Mouse (Mus musculus) gastrocnemius, postnatal 36 days (tissue): Measurements from ENCODE around the gene Bcl3. TPM values are rescaled to one million over a fixed set of nuclear protein-coding genes. Genes with fewer than 3 reads are reported as not detected.
A peak's percentile ranks its signal among the peaks of the same experiment; 100 is the strongest.

ENCODE experiments used
- DNase-seq, 2 experiments: peaks; one replicate each; pipeline ENCODE4 v3.0.0; 2022
- intact Hi-C: fragments of 180-260 bp; cut with DNase I; formaldehyde crosslinking; loops from one replicate; pipeline ENCODE4 v1.15.1; 2025
- total RNA-seq, 2 experiments: library from RNA; stranded (reverse); gene quantifications; 2 replicates each; pipeline ENCODE4 v1.2.3; 2021

Bcl3 gene
- total RNA-seq, 2 experiments from 2014 or later, result 1.1 to 1.5 TPM

GRCm38 (mm10) chr7:19777049-19777723 lies 45.4 kb downstream of the Bcl3 start:
- peak; percentile 51 to 66 for DNase-seq

DNA sequence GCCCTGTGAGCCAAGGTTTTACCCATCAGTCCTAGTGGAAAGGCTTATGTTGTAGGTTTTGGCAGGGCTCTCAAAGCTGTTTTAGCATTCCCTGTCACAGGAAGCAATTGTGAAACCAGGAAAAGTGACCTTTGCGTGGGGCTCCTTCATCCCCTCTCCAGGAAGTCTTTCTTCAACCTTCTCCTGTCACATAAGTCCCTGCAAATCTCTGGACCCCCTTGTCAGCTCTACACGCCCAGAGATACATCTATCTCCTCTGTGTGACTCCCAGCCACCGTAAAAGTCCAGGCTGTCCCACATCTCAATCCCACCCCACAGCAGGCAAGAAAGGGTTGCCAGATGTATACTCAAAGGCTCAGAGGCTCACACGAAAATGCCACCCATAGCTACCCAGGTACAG lies 50.9 kb downstream of the Bcl3 start:
- DNase-seq, result no peak
- intact Hi-C loops, result no loop called here

More at GRCm38 (mm10) chr7:19777049-19777723, 45.4 kb downstream of the Bcl3 start:
- intact Hi-C loops, result no loop called here

DNA sequence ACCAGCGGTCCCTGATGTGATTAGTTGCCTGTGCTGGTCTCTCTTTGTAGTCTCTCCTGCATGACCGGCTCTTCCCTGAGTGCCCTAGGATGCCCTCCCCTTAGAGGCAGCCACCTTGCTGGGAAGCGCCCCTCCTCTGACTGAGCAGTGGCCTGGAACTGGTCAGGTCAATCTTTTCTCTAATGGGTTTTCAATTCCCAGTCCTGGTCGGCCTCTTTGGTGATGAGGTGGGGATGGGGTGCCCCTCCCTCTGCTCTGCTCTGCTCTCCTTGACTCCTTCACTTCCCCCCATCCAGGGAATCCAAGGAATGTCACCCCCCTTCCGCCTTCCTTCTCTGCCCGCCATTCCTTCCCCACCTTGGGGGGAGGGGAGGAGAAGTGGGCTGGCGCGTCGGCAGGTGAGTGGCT lies 51.6 kb downstream of the Bcl3 start, which contains the start of gene Bcam:
TSS of gene Bcam (minus strand) at position 33 of the 408 bp plus-strand sequence.
- intact Hi-C loops, result no loop called here
- no peak for DNase-seq

DNA sequence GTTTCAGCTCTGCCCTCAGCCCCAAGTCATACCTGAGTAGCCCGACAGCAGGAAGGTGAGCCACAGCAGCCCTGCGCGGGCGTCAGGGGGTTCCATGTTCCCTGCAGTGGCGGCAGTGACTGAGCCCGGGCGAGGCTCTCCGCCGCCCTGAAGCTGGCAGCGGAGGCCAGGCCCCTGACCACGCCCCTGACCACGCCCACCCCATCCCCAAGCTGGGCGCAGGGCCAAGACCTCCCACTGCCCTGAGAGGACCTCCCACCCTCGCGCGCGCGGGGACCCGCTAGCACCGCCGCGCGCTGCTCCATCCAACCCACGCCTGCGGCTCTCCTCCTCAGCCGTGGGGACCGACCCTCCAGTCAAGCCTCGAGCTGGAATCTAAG lies 52.2 kb downstream of the Bcl3 start:
- intact Hi-C loops, result no loop called here
- DNase-seq, result peak; percentile 75

DNA sequence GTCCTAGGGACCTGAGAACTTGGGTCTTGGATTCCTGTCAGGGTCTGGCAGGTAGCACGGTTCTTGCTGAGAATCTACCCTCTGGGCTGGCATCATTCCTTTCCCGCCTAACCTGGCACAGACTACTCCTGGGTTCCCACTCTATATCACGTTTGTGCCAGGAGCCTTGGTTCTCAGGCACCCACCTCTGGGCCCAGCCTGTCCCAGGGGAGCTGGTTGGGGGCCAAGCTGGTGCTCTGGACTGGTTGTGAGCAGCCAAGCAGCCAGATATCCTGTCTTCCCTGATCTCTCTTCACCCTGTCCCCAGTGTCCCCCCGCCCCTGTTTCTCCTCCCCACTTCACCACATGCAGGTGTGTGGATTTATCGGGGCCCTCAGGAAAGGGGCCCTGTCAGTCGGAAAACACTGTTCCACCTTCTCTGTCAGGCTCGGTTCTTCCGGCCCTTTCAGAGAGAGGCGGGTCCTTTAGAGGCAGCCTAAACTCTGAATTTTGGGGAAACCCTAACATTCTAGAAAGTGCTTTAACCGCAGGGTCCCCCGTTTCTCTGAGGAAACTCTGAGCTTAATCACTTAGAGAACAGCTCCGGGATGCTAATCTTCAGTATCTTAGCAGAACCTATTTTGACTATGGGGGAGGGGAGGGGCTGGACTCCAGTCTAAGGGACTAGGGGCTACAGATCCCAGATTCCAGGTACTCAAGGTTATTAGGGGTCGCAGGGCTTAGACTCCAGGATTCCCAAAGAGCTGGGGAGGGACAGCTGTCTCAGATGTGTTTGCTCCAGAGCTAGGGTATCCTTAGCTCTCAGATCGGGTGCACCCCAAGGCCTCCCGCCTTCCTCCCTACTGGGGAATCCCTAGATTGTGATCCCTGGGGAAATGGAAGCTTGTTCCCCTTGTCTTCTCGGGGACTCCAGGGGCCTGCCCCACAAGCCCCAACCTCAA lies 52.9 kb downstream of the Bcl3 start:
- no peak for DNase-seq
- intact Hi-C loops, result no loop called here

GRCm38 (mm10) chr7:19769001-19769400 lies 53.6 kb downstream of the Bcl3 start:
- DNase-seq, result no peak
- intact Hi-C loops, result no loop called here

DNA sequence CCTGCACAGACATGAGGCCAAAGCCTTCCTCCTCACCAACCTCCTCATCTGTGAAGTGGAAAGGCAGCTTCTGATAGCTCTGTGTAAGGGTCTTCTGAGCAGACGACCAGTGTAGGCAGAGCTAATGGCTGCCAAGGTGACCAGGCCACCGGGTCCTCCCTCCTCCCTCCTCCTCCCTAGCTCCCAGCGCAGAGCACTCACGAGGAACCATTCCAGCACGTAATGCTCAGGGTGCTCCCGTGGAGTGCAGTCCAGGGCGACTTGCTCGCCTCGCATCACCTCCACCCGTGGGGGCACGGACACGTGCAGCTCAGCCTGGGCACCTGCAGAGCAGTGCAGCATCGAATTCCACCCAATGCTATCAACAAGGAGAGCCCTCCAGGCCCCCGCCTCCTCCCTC lies 54.3 kb downstream of the Bcl3 start:
- DNase-seq, result no peak
- intact Hi-C loops, result no loop called here

- intact Hi-C loops, result no loop called here
These were observed 58.0 kb downstream of the Bcl3 start for GRCm38 (mm10) chr7:19764581-19764980.

GRCm38 (mm10) chr7:19763829-19764477 lies 58.6 kb downstream of the Bcl3 start:
- no peak for DNase-seq
- intact Hi-C loops, result no loop called here

More at GRCm38 (mm10) chr7:19764581-19764980, 58.0 kb downstream of the Bcl3 start:
- no peak for DNase-seq

- intact Hi-C loops, result no loop called here
- no peak for DNase-seq
These were observed 60.3 kb downstream of the Bcl3 start for GRCm38 (mm10) chr7:19762283-19762682.

- intact Hi-C loops, result no loop called here
- DNase-seq, result no peak
These were observed 62.5 kb downstream of the Bcl3 start for GRCm38 (mm10) chr7:19760021-19760420.

DNA sequence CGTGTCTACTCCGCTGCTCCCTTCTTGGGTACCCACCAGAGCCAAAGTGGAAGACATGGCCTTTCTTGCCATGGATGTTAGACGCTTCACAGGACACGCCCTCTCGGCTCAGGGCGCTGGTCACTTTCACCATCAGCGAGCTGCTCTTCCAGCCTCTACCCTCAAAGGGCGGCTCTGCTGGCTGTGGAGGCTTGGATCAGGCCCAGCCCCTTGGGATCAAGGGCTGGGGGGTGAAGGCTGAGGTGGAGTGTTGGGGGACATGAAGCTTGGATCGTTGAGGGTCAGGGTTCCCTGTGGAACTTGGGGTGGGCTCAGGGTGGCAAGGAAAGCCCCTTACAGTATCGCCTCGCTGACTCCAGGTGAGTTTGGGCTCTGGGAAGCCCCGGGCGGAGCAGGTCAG lies 63.9 kb downstream of the Bcl3 start:
- DNase-seq, result no peak
- intact Hi-C loops, result no loop called here

Other genes starting within 250 kb of the Bcl3 start
- gene Zfp296, start 245.5 kb downstream of the Bcl3 start, total RNA-seq, result under 1 TPM; 0.23 to 0.44 TPM
- 10 to 100 TPM; 59.1 to 65.1 TPM for gene Gemin7, start 245.2 kb downstream of the Bcl3 start, total RNA-seq
- gene Clasrp, start 218.3 kb downstream of the Bcl3 start, total RNA-seq, result 10 to 100 TPM; 10.9 to 12.0 TPM
- gene Relb, start 193.3 kb downstream of the Bcl3 start, total RNA-seq, result 1 to 10 TPM; 5.1 to 6.0 TPM
- gene Clptm1, start 157.7 kb downstream of the Bcl3 start, total RNA-seq, result 10 to 100 TPM; 39.2 to 45.7 TPM
- gene Apoc2, start 144.8 kb downstream of the Bcl3 start, total RNA-seq, result under 1 TPM in 1 of 2 experiments, not detected in 1; 0.99 TPM
- gene Gm44805, start 141.3 kb downstream of the Bcl3 start, total RNA-seq, result not detected
- gene Apoc4, start 141.3 kb downstream of the Bcl3 start, total RNA-seq, result under 1 TPM in 1 of 2 experiments, not detected in 1; 0.43 TPM
- gene Apoc1, start 130.1 kb downstream of the Bcl3 start, total RNA-seq, result 1 to 10 TPM in 1 of 2 experiments, under 1 TPM in 1; 0.94 to 1.4 TPM
- gene Apoe, start 123.6 kb downstream of the Bcl3 start, total RNA-seq, result 10 to 100 TPM; 49.0 to 51.4 TPM
- gene Tomm40, start 107.3 kb downstream of the Bcl3 start, total RNA-seq, result 10 to 100 TPM; 36.8 to 47.6 TPM
- gene Nectin2, start 72.3 kb downstream of the Bcl3 start, total RNA-seq, result 1 to 10 TPM; 2.0 to 2.3 TPM
- gene Bcam, start 51.8 kb downstream of the Bcl3 start, total RNA-seq, result 10 to 100 TPM; 22.0 to 22.6 TPM
- not detected for gene Cblc, start 26.0 kb downstream of the Bcl3 start, total RNA-seq
- gene Gm19345, start 29.2 kb upstream of the Bcl3 start, total RNA-seq, result not detected
- not detected for gene Ceacam16, start 38.5 kb upstream of the Bcl3 start, total RNA-seq
- gene Ceacam19, start 65.2 kb upstream of the Bcl3 start, total RNA-seq, result not detected
- 1 to 10 TPM; 4.6 to 7.7 TPM for gene Pvr, start 98.4 kb upstream of the Bcl3 start, total RNA-seq
- not detected for gene Igsf23, start 128.0 kb upstream of the Bcl3 start, total RNA-seq
- not detected for gene Ceacam20, start 142.6 kb upstream of the Bcl3 start, total RNA-seq
- gene Nlrp9b, start 168.7 kb upstream of the Bcl3 start, total RNA-seq, result not detected